Mouse (Mus musculus) gastrocnemius, postnatal 36 days (tissue): ENCODE data around the gene Gimap1. TPM values are rescaled to one million over a fixed set of nuclear protein-coding genes. Genes with fewer than 3 reads are reported as not detected.

ENCODE experiments used
- DNase-seq, 2 experiments: peaks; one replicate each; pipeline ENCODE4 v3.0.0; 2022
- intact Hi-C: fragments of 180-260 bp; cut with DNase I; formaldehyde crosslinking; loops from one replicate; pipeline ENCODE4 v1.15.1; 2025
- total RNA-seq, 2 experiments: library from RNA; stranded (reverse); gene quantifications; 2 replicates each; pipeline ENCODE4 v1.2.3; 2021

Gimap1 gene
- total RNA-seq, 2 experiments from 2014 or later: 3.0 to 3.4 TPM

DNA sequence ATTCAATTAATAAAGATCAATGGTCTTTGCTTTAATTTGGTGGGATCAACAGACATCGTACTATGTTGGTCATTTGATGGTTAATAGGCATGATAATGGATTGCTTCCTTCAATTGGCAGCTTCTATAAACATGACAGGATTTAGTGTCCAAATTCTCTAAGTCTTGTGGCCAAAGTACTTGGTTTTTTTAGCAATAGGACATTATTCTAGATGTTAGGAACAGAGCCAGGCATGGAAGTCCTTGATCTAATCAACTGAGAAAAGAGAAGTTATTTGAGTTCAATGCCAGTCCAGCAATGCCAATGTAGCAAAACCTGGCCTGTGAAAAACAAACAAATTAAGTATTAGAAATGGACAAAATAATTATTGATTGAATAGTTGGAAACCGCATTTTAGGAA, 46.7 kb downstream of the Gimap1 start:
- DNase-seq: no peak
- intact Hi-C loops: no loop called here

DNA sequence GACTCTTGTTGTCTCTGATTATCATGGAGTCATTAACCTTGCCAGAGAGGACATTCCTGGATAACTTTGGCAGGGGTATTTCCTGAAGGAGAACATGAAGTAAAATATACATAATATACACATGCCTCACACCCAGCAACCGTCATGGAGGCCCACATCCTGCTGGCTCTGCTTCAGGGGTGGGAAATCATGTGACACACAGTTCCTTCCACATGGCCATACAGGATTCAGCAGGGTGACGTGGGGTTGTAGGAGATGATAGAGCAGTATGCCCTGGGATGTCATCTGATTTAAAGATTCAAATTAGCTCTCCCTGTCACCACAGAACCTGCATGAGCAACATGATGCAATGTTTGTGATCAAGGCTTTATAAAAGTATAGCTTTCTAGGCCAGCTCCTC, 49.0 kb downstream of the Gimap1 start:
- intact Hi-C loops: no loop called here
- DNase-seq: no peak

Other genes with a start within 250 kb of the Gimap1 start
- 10 to 100 TPM; 39.4 to 51.3 TPM for gene Atp6v0e2, start 201.4 kb upstream of the Gimap1 start, total RNA-seq
- gene Lrrc61, start 184.3 kb upstream of the Gimap1 start, total RNA-seq: 10 to 100 TPM; 13.9 to 17.1 TPM
- 10 to 100 TPM; 15.5 to 19.0 TPM for gene Rarres2, start 166.3 kb upstream of the Gimap1 start, total RNA-seq
- gene Gm45021, start 149.4 kb upstream of the Gimap1 start, total RNA-seq: not detected
- 10 to 100 TPM; 19.4 to 29.3 TPM for gene Repin1, start 145.2 kb upstream of the Gimap1 start, total RNA-seq
- 1 to 10 TPM in 1 of 2 experiments, not detected in 1; 2.1 TPM for gene Gm44965, start 145.1 kb upstream of the Gimap1 start, total RNA-seq
- gene Zfp775, start 137.0 kb upstream of the Gimap1 start, total RNA-seq: 1 to 10 TPM; 5.9 to 6.4 TPM
- under 1 TPM; 0.25 to 0.48 TPM for gene AI854703, start 112.3 kb upstream of the Gimap1 start, total RNA-seq
- gene Gimap8, start 91.8 kb upstream of the Gimap1 start, total RNA-seq: 1 to 10 TPM; 1.9 to 2.8 TPM
- 1 to 10 TPM in 1 of 2 experiments, under 1 TPM in 1; 0.94 to 2.1 TPM for gene Gimap9, start 62.9 kb upstream of the Gimap1 start, total RNA-seq
- gene Gimap4, start 54.5 kb upstream of the Gimap1 start, total RNA-seq: 1 to 10 TPM; 4.1 to 6.5 TPM
- 10 to 100 TPM in 1 of 2 experiments, 1 to 10 TPM in 1; 9.0 to 13.0 TPM for gene Gimap6, start 30.8 kb upstream of the Gimap1 start, total RNA-seq
- gene Gm28053, start 20.4 kb upstream of the Gimap1 start, total RNA-seq: not detected
- not detected for gene Gimap7, start 20.4 kb upstream of the Gimap1 start, total RNA-seq
- gene Gimap5, start 7.1 kb downstream of the Gimap1 start, total RNA-seq: 1 to 10 TPM; 1.7 to 2.1 TPM
- gene Gimap3, start 31.8 kb downstream of the Gimap1 start, total RNA-seq: not detected
- gene Tmem176a, start 101.9 kb downstream of the Gimap1 start, total RNA-seq: 1 to 10 TPM; 4.2 to 4.6 TPM
- gene Tmem176b, start 102.4 kb downstream of the Gimap1 start, total RNA-seq: 10 to 100 TPM in 1 of 2 experiments, 1 to 10 TPM in 1; 8.2 to 12.9 TPM
- gene Aoc1, start 133.8 kb downstream of the Gimap1 start, total RNA-seq: not detected
- not detected for gene 1600015I10Rik, start 190.8 kb downstream of the Gimap1 start, total RNA-seq
- gene Doxl2, start 235.9 kb downstream of the Gimap1 start, total RNA-seq: not detected
- gene Svs1, start 247.8 kb downstream of the Gimap1 start, total RNA-seq: not detected